Mouse (Mus musculus) lung, embryonic 14.5 days (tissue): ENCODE measurements at regions not wholly inside any gene's neighbourhood (a gene's known extent, or its start where the extent isn't known, plus 50 kb on each side); places are given as distances from the start of the nearest gene placed in this dataset.
A peak's percentile ranks its signal among the peaks of the same experiment; 100 is the strongest.

Experiments
- ATAC-seq: fragments of 200-750 bp; cut with Nextera tagmentation; 2 replicates; pipeline ENCODE4 v1.8.0; 2017; ENCODE audit warnings: mild to moderate bottlenecking, moderate TSS enrichment, moderate library complexity; ENCODE audit not compliant: insufficient read depth
- DNase-seq: peaks from one replicate; pipeline ENCODE4 v3.0.0-alpha.2; 2015
- H3K27ac ChIP-seq: fragments of 300-500 bp; sonication (generic); 2 replicates; pipeline ENCODE4 v1.5.1; 2014; ENCODE audit warnings: low read depth, mild to moderate bottlenecking, moderate library complexity
- H3K27me3 ChIP-seq: fragments of 300-500 bp; sonication (generic); 2 replicates; pipeline ENCODE4 v1.6.1; 2014; ENCODE audit warnings: low read length, control low read depth; ENCODE audit not compliant: insufficient read depth
- H3K36me3 ChIP-seq: fragments of 300-500 bp; sonication (generic); 2 replicates; pipeline ENCODE4 v1.6.1; 2014; ENCODE audit warnings: control low read depth; ENCODE audit not compliant: insufficient read depth
- H3K4me1 ChIP-seq: fragments of 300-500 bp; sonication (generic); 2 replicates; pipeline ENCODE4 v1.6.1; 2014; ENCODE audit warnings: antibody characterized with exemption, control low read depth; ENCODE audit not compliant: insufficient read depth
- H3K4me2 ChIP-seq: fragments of 300-500 bp; sonication (generic); 2 replicates; pipeline ENCODE4 v1.6.1; 2014; ENCODE audit warnings: mild to moderate bottlenecking
- H3K4me3 ChIP-seq: fragments of 300-500 bp; sonication (generic); 2 replicates; pipeline ENCODE4 v1.5.1; 2014; ENCODE audit warnings: low read depth, low read length
- H3K9ac ChIP-seq: fragments of 300-500 bp; sonication (generic); 2 replicates; pipeline ENCODE4 v1.6.1; 2014
- H3K9me3 ChIP-seq: fragments of 300-500 bp; sonication (generic); 2 replicates; pipeline ENCODE4 v1.6.1; 2016; ENCODE audit warnings: low read depth, low read length, control low read depth
- CTCF ChIP-seq: IDR thresholded peaks from 2 replicates; pipeline ENCODE4 v1.5.1; 2016; ENCODE audit warnings: antibody characterized with exemption, low read depth
- WGBS: fragments of 180-500 bp; shearing (Covaris S2); extraction: QIAGEN DNeasy Blood & Tissue Kit; methylation state at CpG from one replicate; pipeline ENCODE4 v1.1.7; 2014; 5-methylcytosine and 5-hydroxymethylcytosine counted together

- ATAC-seq (no peak), DNase-seq (no peak)
- no peak overlapping the region for H3K4me2 ChIP-seq
- H3K4me3 ChIP-seq: no peak overlapping the region
- peaks cover 21% of the 10 kb centered on the region for H3K4me1 ChIP-seq
- H3K9ac ChIP-seq: no peak overlapping the region
- no peaks in the 10 kb centered on the region for H3K36me3 ChIP-seq
- H3K9me3 ChIP-seq: no peaks in the 10 kb centered on the region
- 96% methylated on average over 4 of the region's 4 CpGs for WGBS
- no peaks in the 10 kb centered on the region for H3K27me3 ChIP-seq
- no peak overlapping the region for H3K27ac ChIP-seq
- 0 out of 2 replicates have a peak, but pooled peaks have one; percentile 24 for TF ChIP-seq CTCF
Observed at GRCm38 (mm10) chr12:79888812-79889211, 224.0 kb downstream of the Zfp36l1 start.

- no peaks in the 10 kb centered on the region for H3K36me3 ChIP-seq
- ATAC-seq (no peak), DNase-seq (no peak)
- H3K9ac ChIP-seq: no peak overlapping the region
- no peaks in the 10 kb centered on the region for H3K27me3 ChIP-seq
- peak overlapping the region; percentile 75 for H3K27ac ChIP-seq
- H3K4me3 ChIP-seq: no peak overlapping the region
- no peak overlapping the region for H3K4me2 ChIP-seq
- TF ChIP-seq CTCF: no peak
- H3K4me1 ChIP-seq: peaks cover 21% of the 10 kb centered on the region
- no peaks in the 10 kb centered on the region for H3K9me3 ChIP-seq
- 70% methylated on average over 4 of the region's 4 CpGs for WGBS
Observed at GRCm38 (mm10) chr12:79888086-79888485, 224.7 kb downstream of the Zfp36l1 start.

- Histone ChIP-seq H3K36me3 (no peaks in the 10 kb centered on the region), H3K27ac (peak overlapping the region; percentile 75), H3K9me3 (no peaks in the 10 kb centered on the region), H3K4me1 (peaks cover 21% of the 10 kb centered on the region), H3K4me3 (no peak overlapping the region), H3K27me3 (no peaks in the 10 kb centered on the region), H3K4me2 (peak overlapping the region; percentile 29; the same call in 1 of the 2 replicates), H3K9ac (no peak overlapping the region)
- WGBS: 32% methylated on average over 12 of the region's 12 CpGs
- ATAC-seq: peak; percentile 88
- no peak for TF ChIP-seq CTCF
- DNase-seq: peak; percentile 91
Observed at GRCm38 (mm10) chr12:79887225-79887886, 225.5 kb downstream of the Zfp36l1 start.

- WGBS: 80% methylated on average over 3 of the region's 3 CpGs
- no peaks in the 10 kb centered on the region for H3K36me3 ChIP-seq
- H3K4me2 ChIP-seq: no peak overlapping the region; the same call in 1 of the 2 replicates
- peaks cover 23% of the 10 kb centered on the region for H3K4me1 ChIP-seq
- H3K4me3 ChIP-seq: no peak overlapping the region
- no peaks in the 10 kb centered on the region for H3K9me3 ChIP-seq
- no peak for ATAC-seq
- no peak overlapping the region for H3K9ac ChIP-seq
- peak overlapping the region; percentile 75 for H3K27ac ChIP-seq
- no peak for TF ChIP-seq CTCF
- no peak for DNase-seq
- no peaks in the 10 kb centered on the region for H3K27me3 ChIP-seq
Observed at GRCm38 (mm10) chr12:79886494-79886893, 226.3 kb downstream of the Zfp36l1 start.

- Histone ChIP-seq H3K4me3 (no peak overlapping the region), H3K9ac (no peak overlapping the region), H3K4me2 (no peak overlapping the region), H3K4me1 (peaks cover 27% of the 10 kb centered on the region), H3K36me3 (no peaks in the 10 kb centered on the region), H3K9me3 (no peaks in the 10 kb centered on the region), H3K27ac (no peak overlapping the region), H3K27me3 (no peaks in the 10 kb centered on the region)
- no peak for TF ChIP-seq CTCF
- 91% methylated on average over 2 of the region's 2 CpGs for WGBS
- no peak for DNase-seq
- ATAC-seq: no peak
Observed at GRCm38 (mm10) chr12:79885286-79885685, 227.5 kb downstream of the Zfp36l1 start.

DNA sequence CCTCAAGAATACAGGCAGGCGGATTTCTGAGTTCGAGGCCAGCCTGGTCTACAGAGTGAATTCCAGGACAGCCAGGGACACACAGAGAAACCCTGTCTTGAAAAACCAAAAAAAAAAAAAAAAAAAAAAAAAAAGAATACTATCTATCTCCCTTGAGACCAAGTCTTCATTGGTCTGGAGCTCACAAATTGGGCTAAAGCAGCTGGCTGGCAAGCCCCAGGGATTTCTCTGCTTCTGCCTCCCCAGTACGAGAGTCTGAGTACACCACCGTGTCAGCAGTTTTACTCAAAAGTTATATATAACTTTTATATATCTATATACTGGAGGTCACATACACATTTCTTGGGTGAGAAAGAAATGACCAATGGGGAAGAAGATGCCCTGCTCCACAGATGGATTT is 229.2 kb downstream of the Zfp36l1 start:
- Histone ChIP-seq H3K27ac (no peak overlapping the region), H3K4me3 (no peak overlapping the region), H3K9ac (no peak overlapping the region), H3K36me3 (no peaks in the 10 kb centered on the region), H3K9me3 (no peaks in the 10 kb centered on the region), H3K4me1 (peaks cover 44% of the 10 kb centered on the region), H3K27me3 (no peaks in the 10 kb centered on the region), H3K4me2 (no peak overlapping the region)
- no peak for TF ChIP-seq CTCF
- ATAC-seq: no peak
- WGBS: 78% methylated on average over 4 of the region's 4 CpGs
- DNase-seq: no peak

DNA sequence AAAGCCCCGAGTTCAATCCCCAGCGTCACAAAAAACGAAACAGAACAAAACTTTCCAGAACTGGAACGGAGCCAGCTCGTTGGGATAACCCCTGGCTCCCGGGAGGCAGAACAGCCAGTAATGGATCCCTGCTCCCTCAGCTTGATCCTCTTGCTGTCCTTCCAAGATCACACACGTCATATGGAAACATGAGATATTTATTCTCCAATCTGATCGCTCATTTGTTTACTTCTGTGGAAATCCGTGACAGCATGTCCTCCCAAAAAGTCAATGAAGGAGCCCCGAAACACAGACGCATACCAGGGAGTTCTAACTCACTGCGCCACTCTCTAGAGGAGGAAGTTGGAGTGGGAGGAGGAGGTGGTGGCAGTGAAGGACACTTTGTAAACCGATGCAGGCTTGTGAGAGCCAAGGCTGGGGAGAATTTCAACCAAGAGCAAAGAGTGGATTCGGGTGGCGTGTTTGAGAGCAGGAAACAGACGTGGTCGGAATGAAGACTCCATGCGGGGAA is 232.0 kb downstream of the Zfp36l1 start:
- DNase-seq: peak; percentile 78
- peak overlapping the region; percentile 25; the same call in 1 of the 2 replicates for H3K4me2 ChIP-seq

More for the DNA sequence above, 232.0 kb downstream of the Zfp36l1 start:
- Histone ChIP-seq H3K4me1 (peaks cover 30% of the 10 kb centered on the region), H3K27me3 (no peaks in the 10 kb centered on the region), H3K27ac (peak overlapping the region; percentile 87), H3K9me3 (no peaks in the 10 kb centered on the region), H3K36me3 (no peaks in the 10 kb centered on the region), H3K9ac (no peak overlapping the region), H3K4me3 (no peak overlapping the region)
- 16% methylated on average over 18 of the region's 18 CpGs for WGBS
- TF ChIP-seq CTCF: no peak
- peak; percentile 48; the same call in 1 of the 2 replicates for ATAC-seq
